Mouse (Mus musculus) retina, embryonic 14.5 days (tissue): Measurements from ENCODE around the gene Ctsz.
A peak's percentile ranks its signal among the peaks of the same experiment; 100 is the strongest.

Experiments
- DNase-seq: peaks from one replicate; pipeline ENCODE4 v3.0.0-alpha.2; 2015; ENCODE audit warnings: low spot score

Gene Ctsz

GRCm38 (mm10) chr2:174439961-174440360 lies 1.1 kb upstream of the Ctsz start:
- DNase-seq = no peak

- no peak for DNase-seq
These were observed 605 bp upstream of the Ctsz start for GRCm38 (mm10) chr2:174439450-174439838.

GRCm38 (mm10) chr2:174438181-174438580 lies 658 bp downstream of the Ctsz start:
- DNase-seq = no peak

GRCm38 (mm10) chr2:174437697-174437982 lies 1.2 kb downstream of the Ctsz start:
- DNase-seq = no peak

DNA sequence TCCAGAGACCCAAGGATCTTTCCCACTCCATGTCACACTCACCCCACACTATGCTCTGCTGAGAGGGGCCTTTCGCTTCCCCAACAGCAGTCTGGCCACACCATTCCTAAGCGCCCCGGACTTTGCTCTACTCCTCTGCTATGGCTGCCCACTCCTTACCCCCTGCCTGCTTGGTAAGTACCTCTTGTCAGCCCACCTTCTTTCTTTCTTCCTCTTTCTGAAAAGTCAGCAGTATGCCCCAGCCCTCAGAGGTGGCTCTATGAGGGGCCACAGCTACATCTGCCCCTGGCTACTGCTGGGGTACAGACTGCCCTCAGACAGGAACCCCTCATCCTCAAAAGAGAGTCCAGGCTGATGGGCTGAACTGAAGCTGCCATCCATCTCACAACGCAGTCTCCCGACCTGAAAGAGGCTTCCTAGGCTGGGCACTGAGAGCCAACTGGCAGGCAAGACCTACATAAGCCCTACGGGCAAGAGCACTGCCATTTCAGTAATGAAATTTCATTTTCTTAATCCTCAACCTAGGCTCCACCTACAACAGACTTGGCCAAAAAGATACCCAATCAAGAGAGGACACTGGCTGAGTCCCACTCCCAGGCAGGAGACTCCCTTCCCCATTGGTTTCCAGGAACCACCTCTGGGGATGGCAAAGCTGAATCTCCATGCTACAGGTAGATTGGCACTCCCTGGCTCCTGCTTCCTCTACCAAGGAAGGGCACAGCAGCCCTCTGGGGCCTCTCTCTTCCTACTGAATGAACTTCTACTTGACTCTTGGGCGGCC lies 1.7 kb downstream of the Ctsz start:
- no peak for DNase-seq

DNA sequence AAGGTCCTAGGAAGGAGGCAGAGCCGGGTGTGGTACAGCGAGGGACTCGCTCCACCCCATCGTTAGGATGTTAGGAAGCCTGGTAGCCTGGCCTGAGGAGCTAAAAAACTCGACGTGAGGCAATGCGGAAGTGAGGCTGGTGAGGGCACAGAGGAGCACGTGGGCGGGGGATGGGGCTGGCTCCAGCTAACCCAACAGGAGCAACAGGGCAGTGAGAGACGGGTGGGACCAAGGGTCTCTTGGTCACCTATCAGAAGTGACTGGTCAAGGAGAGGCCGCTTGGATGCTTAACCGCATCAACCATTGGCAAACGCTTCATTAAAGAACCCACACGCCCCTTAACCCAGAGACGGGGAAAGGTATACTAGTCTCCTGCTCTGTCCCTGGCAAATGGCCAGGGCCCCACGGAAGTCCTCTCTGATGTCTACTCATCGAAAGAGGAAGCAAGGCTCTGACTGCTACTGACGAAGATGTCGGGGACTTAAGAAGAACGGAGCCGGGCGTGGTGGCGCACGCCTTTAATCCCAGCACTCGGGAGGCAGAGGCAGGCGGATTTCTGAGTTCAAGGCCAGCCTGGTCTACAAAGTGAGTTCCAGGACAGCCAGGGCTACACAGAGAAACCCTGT lies 2.6 kb downstream of the Ctsz start:
- no peak for DNase-seq

DNA sequence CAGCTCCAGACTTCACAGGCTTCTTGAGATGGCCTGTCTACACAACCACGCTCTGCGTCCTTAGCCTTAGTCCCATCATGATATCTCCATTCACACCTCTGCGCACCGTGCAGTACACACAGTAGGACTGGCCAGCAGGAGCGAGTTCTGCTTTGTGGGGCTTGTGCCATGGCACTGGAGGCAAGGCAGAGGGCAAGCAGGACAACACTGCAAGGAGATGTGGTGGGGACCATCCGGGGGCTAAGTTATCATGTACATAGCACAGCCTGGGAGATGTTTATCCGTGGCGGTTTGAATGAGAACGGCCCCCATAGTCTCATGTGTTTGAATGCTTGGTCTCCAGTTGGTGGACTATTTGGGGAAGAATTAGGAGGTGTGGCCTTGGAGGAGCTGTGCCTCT lies 3.9 kb downstream of the Ctsz start:
- no peak for DNase-seq

GRCm38 (mm10) chr2:174428996-174429591 lies 9.7 kb downstream of the Ctsz start:
- no peak for DNase-seq

DNA sequence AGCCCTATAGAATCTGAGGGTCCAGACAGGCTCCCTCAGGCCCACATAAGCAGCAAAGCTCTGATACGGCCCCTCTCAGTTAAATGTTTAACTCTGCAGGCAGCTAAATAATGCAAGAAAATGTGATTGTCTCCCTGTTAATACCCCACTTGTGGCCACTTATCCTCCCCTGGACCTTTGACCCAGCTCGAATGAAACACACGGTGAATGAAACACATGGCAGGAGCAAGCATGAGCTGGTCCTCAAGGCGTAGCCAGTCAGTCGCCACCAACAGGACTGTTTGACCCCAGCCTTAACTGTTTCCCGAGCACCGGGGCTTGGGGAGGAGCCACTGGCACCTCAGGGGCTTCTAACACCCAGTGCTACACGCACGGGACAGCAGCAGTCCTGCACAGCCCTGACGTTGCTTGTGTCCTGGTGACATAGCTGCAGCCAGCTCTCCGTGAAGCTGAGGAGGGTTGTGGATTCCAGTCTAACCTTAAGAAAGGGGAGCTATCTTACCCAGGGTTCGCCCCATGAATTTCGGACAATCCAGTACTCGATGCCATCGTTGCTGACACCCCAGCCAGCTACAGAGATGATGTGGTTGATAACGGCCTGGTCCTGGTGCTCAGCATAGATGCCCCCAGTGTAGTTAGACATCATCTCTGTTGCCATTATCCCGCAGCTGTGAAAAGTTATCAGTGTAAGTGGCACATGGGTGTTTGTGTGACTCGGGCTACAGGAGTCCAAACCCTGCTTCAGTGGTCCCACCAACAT lies 10.6 kb downstream of the Ctsz start:
- DNase-seq = no peak

DNA sequence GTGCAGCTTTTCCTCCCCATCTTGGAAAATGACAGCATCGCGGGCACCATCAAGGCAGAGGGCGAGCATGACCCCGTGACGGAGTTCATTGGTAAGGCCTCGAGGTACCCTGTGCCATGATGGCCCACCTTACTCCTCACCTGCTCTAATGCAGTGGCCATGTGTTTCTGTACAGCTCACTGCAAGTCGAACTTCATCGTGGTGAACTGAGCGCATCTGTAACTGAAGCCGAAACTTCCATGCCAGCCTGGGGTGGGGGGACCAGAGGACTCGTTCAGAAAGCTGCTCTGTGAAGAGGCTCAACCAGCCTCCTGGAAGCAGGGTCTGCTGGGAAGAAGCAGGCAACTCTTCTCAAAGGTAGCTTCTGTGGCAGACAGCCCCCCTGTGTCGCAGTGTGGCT lies 12.0 kb downstream of the Ctsz start:
- no peak for DNase-seq

GRCm38 (mm10) chr2:174424301-174425085 lies 14.3 kb downstream of the Ctsz start:
- no peak for DNase-seq

GRCm38 (mm10) chr2:174421107-174421506 lies 17.7 kb downstream of the Ctsz start:
- no peak for DNase-seq

- DNase-seq = peak; percentile 100
These were observed 23.0 kb downstream of the Ctsz start, which contains the start of gene Nelfcd for GRCm38 (mm10) chr2:174415731-174416310. Gene Nelfcd (plus strand): TSS chr2:174415804.

DNA sequence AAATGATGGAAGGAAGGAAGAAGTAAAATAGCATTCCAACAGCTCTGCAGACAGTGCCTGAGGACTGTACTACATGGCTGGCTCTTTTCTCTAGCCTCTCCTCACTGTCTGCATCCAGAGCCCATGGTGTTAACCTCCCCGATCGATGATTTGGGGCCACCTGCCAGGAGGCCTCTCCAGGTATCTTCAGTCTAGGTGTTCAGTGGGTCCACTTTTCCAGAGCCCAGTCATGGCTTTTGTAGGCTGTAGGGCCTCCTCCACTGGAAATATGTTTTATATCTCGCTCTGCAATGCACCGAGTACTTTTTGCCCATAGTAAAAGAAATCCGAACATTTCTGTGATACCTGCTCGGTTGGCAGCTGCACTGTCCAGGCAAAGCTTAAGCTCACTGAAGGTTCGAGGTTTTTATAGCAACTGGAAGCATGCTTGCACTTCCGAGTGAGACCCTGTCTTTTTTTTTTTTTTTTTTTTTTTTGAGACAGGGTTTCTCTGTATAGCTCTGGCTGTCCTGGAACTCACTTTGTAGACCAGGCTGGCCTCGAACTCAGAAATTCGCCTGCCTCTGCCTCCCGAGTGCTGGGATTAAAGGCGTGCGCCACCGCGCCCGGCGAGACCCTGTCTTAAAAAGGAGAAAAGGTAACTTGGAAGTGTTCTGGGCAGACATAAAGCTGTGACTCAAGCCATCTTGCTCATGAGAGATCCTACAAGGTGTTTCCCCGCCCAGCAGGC lies 23.7 kb downstream of the Ctsz start:
- DNase-seq = no peak

DNA sequence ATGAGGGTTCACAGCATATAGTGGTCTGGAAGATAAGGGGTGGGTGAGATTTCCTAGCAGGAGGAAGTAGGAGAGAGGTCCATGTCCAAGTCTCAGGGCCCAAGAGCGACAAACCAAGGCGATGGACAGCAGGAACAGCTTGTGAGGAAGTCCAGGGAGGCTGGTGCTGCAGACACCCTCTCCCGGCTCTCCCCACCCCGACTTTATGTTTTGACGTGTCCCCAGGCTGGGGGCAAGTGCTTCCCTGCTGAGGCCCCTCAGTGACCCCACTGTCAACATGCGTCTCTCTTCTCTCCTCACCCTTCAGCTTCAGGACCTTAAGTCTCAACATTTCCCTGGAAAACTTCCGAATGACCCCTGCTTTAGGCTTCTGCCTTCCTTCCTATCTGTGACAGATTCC lies 25.7 kb downstream of the Ctsz start:
- no peak for DNase-seq

DNA sequence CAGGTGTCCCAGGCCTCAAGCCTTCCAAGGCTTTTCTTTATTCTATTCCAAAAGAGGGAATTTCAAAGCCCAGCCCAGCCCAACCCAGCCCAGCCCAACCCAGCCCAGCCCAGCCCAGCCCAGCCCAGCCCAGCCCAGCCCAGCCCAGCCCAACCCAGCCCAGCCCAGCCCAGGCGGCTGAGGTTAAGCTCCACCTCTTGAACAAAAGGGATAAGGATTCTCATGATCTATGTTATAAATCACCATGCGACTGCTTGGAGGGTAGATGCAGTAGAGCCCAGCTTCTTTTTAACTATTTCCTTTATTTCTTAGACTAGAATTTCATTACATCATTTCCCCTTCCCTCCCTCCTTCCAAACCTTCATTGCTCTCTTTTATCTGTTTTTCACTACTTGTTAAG lies 28.6 kb downstream of the Ctsz start:
- no peak for DNase-seq

GRCm38 (mm10) chr2:174400396-174400795 lies 38.4 kb downstream of the Ctsz start:
- no peak for DNase-seq

- DNase-seq = no peak
These were observed 41.0 kb downstream of the Ctsz start for GRCm38 (mm10) chr2:174397881-174398280.

GRCm38 (mm10) chr2:174397065-174397464 lies 41.8 kb downstream of the Ctsz start:
- no peak for DNase-seq

DNA sequence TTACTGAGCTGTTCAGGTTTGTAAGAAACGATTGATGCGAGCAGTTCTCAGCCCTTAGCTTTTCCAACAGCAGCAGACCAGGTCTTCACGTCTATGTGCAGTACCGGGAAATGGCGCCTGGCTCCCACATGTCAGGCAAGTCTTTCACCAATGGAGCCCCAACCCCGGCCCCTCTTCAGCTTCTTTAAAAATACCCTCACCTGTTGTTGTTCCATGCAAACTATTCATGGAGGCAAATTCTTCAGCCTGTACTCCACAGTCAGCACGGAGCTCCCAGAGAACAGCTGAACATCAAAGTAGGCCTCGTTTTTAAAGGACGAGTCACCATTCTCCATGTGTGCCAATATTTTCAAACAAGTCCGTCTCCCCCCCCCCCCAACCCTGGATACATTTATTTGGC lies 42.2 kb downstream of the Ctsz start:
- no peak for DNase-seq

DNA sequence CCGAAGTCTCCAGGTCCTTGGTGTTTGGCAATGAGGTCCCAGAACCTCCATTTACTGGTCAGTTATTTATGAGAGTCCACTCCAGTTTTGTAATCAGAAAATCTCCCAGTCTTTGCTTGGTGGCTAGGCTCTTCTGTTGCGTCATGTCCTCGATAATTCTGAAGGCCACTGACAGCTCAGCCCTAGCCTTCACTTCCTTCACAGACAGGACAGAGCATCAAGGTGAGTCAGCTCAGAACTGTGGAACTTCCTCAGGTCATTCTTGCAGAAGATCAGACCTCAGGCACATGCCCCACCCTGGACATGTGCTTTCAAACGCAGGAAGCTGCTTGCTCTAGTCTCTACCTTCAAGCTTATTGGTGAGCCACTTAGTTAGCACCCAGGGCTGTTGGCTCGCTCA lies 45.5 kb downstream of the Ctsz start:
- no peak for DNase-seq
